Comparison of ENCODE assay signal across 10 mouse cellular contexts in genomic region chr10:75006889-75007662, GRCm38 (mm10). TPM values are rescaled to one million over a fixed set of nuclear protein-coding genes. Genes with fewer than 3 reads are reported as not detected.
DNase-seq lines count a peak whose midpoint lies in the region; ATAC-seq lines count a peak whose summit lies in the region.
"Had no signal": no experiment of that assay in that cellular context is flagged by ENCODE, and none has a peak within 500 bp of the region (broad histone marks: within the 10 kb centered on the region; RNA-seq: fewer than 3 reads in every experiment).

No protein-coding gene starts in this region.

- H3K4me2 ChIP-seq in hindbrain, embryonic 15.5 days = no peak overlapping the region
- no peak overlapping the region for H3K4me2 ChIP-seq in midbrain, embryonic 11.5 days

- peak; percentile 87 for DNase-seq in right cerebral cortex, adult 18-20 months
- no peak for DNase-seq in right cerebral cortex, postnatal 4 days
- no peak for DNase-seq in midbrain, embryonic 11.5 days (ENCODE audit: low spot score, missing footprints)
- no peak for DNase-seq in c-Kit-positive CD71-positive TER-119-positive erythroid progenitor cells, embryonic 14.5 days (ENCODE audit: low spot score)
- DNase-seq: gastrocnemius, postnatal 25 days; lung, postnatal 36 days had no signal

- H3K9me3 ChIP-seq in hindbrain, embryonic 15.5 days = no peaks in the 10 kb centered on the region
- H3K9me3 ChIP-seq in midbrain, embryonic 11.5 days (ENCODE audit: control insufficient read depth, low read length) = no peaks in the 10 kb centered on the region

- 0 out of 2 replicates have a peak, but pooled peaks have one; percentile 15 for ATAC-seq in hindbrain, embryonic 15.5 days (ENCODE audit: low FRiP score, low read depth)
- peak; percentile 3; the same call in 1 of the 2 replicates for ATAC-seq in midbrain, embryonic 11.5 days (ENCODE audit: low FRiP score)
- ATAC-seq in erythroblast, adult 5-6 weeks (replicated peaks; ENCODE audit: low FRiP score, poor library complexity, severe bottlenecking) = no peak
- ATAC-seq in inflammation-experienced regulatory T-cells, adult 6 months = no peak

- no peaks in the 10 kb centered on the region for H3K27me3 ChIP-seq in hindbrain, embryonic 15.5 days
- H3K27me3 ChIP-seq in midbrain, embryonic 11.5 days (ENCODE audit: control insufficient read depth, insufficient read depth, low read length) = no peaks in the 10 kb centered on the region

- 40% methylated on average over 8 of the region's 8 CpGs for WGBS in hindbrain, embryonic 15.5 days
- 49% methylated on average over 8 of the region's 8 CpGs for WGBS in midbrain, embryonic 11.5 days

- H3K36me3 ChIP-seq in hindbrain, embryonic 15.5 days = no peaks in the 10 kb centered on the region
- H3K36me3 ChIP-seq in midbrain, embryonic 11.5 days (ENCODE audit: control insufficient read depth, insufficient read depth, low read length) = no peaks in the 10 kb centered on the region

- H3K9ac ChIP-seq in hindbrain, embryonic 15.5 days = no peak overlapping the region
- no peak overlapping the region for H3K9ac ChIP-seq in midbrain, embryonic 11.5 days (ENCODE audit: low read length)

- no peak overlapping the region; the same call in 1 of the 2 replicates for H3K27ac ChIP-seq in hindbrain, embryonic 15.5 days (replicated peaks)
- no peak overlapping the region for H3K27ac ChIP-seq in midbrain, embryonic 11.5 days (ENCODE audit: low read depth, low read length)

- H3K4me1 ChIP-seq in hindbrain, embryonic 15.5 days (replicated peaks) = peaks cover 33% of the 10 kb centered on the region
- H3K4me1 ChIP-seq in midbrain, embryonic 11.5 days (ENCODE audit: control insufficient read depth, insufficient read depth, low read length) = peaks cover 8% of the 10 kb centered on the region

- no peak overlapping the region for H3K4me3 ChIP-seq in hindbrain, embryonic 15.5 days
- H3K4me3 ChIP-seq in midbrain, embryonic 11.5 days (ENCODE audit: low read depth, low read length) = no peak overlapping the region

RNA-seq across cellular contexts. Expression of gene Rsph14, which starts 25.3 kb away (rescaled TPM):
- polyA plus RNA-seq in hindbrain, embryonic 15.5 days (2015; fragmentation: Nextera tagmentation; extraction: Ambion mirVana) = 0.24 and 0.45 TPM in 2 replicates
- polyA plus RNA-seq in midbrain, embryonic 11.5 days (2014; fragmentation: Nextera tagmentation; extraction: Ambion mirVana) = not detected in 2 replicates
- total RNA-seq in erythroblast, adult 5-6 weeks (2015; ENCODE audit: low replicate concordance) = not detected in 2 replicates
- not detected in 2 replicates for total RNA-seq in erythroblast, adult 5-6 weeks (2017; ENCODE audit: low replicate concordance)
- polyA plus RNA-seq in inflammation-experienced regulatory T-cells, adult 6 months (2017; shearing (Covaris generic)) = not detected
- total RNA-seq: gastrocnemius, postnatal 25 days had no signal
- polyA plus RNA-seq: limb, embryonic 14.5 days had no signal

RNA-seq across cellular contexts. Expression of gene Rab36, which starts 29.8 kb away (rescaled TPM):
- polyA plus RNA-seq in hindbrain, embryonic 15.5 days (2015; fragmentation: Nextera tagmentation; extraction: Ambion mirVana) = 17.3 and 21.7 TPM in 2 replicates
- polyA plus RNA-seq in midbrain, embryonic 11.5 days (2014; fragmentation: Nextera tagmentation; extraction: Ambion mirVana) = 4.9 and 6.2 TPM in 2 replicates
- total RNA-seq in erythroblast, adult 5-6 weeks (2015; ENCODE audit: low replicate concordance) = 1.3 TPM in 1 of 2 replicates, not detected in the other
- total RNA-seq in erythroblast, adult 5-6 weeks (2017; ENCODE audit: low replicate concordance) = 1.4 TPM in 1 of 2 replicates, not detected in the other
- polyA plus RNA-seq in inflammation-experienced regulatory T-cells, adult 6 months (2017; shearing (Covaris generic)) = 1 to 10 TPM in 1 of 3 experiments, under 1 TPM in 2; 0.51 to 1.3 (median 0.63) TPM

RNA-seq across cellular contexts. Expression of gene Gnaz, which starts 40.1 kb away (rescaled TPM):
- 76.3 and 85.5 TPM in 2 replicates for polyA plus RNA-seq in hindbrain, embryonic 15.5 days (2015; fragmentation: Nextera tagmentation; extraction: Ambion mirVana)
- polyA plus RNA-seq in midbrain, embryonic 11.5 days (2014; fragmentation: Nextera tagmentation; extraction: Ambion mirVana) = 12.2 and 12.7 TPM in 2 replicates
- total RNA-seq in erythroblast, adult 5-6 weeks (2015; ENCODE audit: low replicate concordance) = 0.63 TPM in 1 of 2 replicates, not detected in the other
- 0.51 and 0.70 TPM in 2 replicates for total RNA-seq in erythroblast, adult 5-6 weeks (2017; ENCODE audit: low replicate concordance)
- not detected for polyA plus RNA-seq in inflammation-experienced regulatory T-cells, adult 6 months (2017; shearing (Covaris generic))

RNA-seq across cellular contexts. Expression of gene Bcr, which starts 53.3 kb away (rescaled TPM):
- 14.0 and 16.5 TPM in 2 replicates for polyA plus RNA-seq in hindbrain, embryonic 15.5 days (2015; fragmentation: Nextera tagmentation; extraction: Ambion mirVana)
- 7.6 and 9.0 TPM in 2 replicates for polyA plus RNA-seq in midbrain, embryonic 11.5 days (2014; fragmentation: Nextera tagmentation; extraction: Ambion mirVana)
- total RNA-seq in erythroblast, adult 5-6 weeks (2015; ENCODE audit: low replicate concordance) = 2.7 and 3.7 TPM in 2 replicates
- total RNA-seq in erythroblast, adult 5-6 weeks (2017; ENCODE audit: low replicate concordance) = 2.3 and 4.9 TPM in 2 replicates
- 1 to 10 TPM; 5.5 to 9.0 (median 6.4) TPM for polyA plus RNA-seq in inflammation-experienced regulatory T-cells, adult 6 months (2017; shearing (Covaris generic))

Comparison
In these comparisons a context has a peak if more than half of its experiments do, and no peak if none do; other contexts are left out.
1. ATAC-seq: peak in hindbrain, embryonic 15.5 days (single experiment) and midbrain, embryonic 11.5 days (single experiment); none in erythroblast, adult 5-6 weeks (single experiment) and inflammation-experienced regulatory T-cells, adult 6 months (single experiment).
2. RNA of gene Gnaz, which starts 40.1 kb away (polyA plus RNA-seq): 76.3 to 85.5 TPM in hindbrain, embryonic 15.5 days and 12.2 to 12.7 TPM in midbrain, embryonic 11.5 days; not detected in inflammation-experienced regulatory T-cells, adult 6 months; every median in the first group is over 10 times any median in the second.